Mouse (Mus musculus): ENCODE measurements around the gene Ren1. TPM values are rescaled to one million over a fixed set of nuclear protein-coding genes. Genes with fewer than 3 reads are reported as not detected.
A peak's percentile ranks its signal among the peaks of the same experiment; 100 is the strongest.

The Ren1 gene
- polyA plus RNA-seq, 2 experiments = 0.48 to 2.8 TPM

- ATAC-seq (ENCODE audit: low FRiP score, low read depth) (no peak), DNase-seq (ENCODE audit: low spot score) (no peak)
- no peak overlapping the region for H3K27ac ChIP-seq (replicated peaks; ENCODE audit: low read depth, low read length)
- H3K9me3 ChIP-seq (ENCODE audit: control insufficient read depth, low read length) = no peaks in the 10 kb centered on the region
- 54% methylated on average over 4 of the region's 4 CpGs for WGBS
- no peaks in the 10 kb centered on the region for H3K36me3 ChIP-seq (ENCODE audit: control insufficient read depth, insufficient read depth, low read length)
- no peak overlapping the region for H3K4me3 ChIP-seq (replicated peaks; ENCODE audit: low read length)
- H3K9ac ChIP-seq (ENCODE audit: low read depth, low read length, severe bottlenecking) = no peak overlapping the region
- no peak overlapping the region for H3K4me2 ChIP-seq (replicated peaks; ENCODE audit: low read depth, low read length, severe bottlenecking)
- no peak for TF ChIP-seq POLR2A (IDR thresholded peaks at IDR 0.05; ENCODE audit: borderline replicate concordance, extremely low read depth, insufficient read depth, insufficient read length)
- no peaks in the 10 kb centered on the region for H3K4me1 ChIP-seq (ENCODE audit: control insufficient read depth, insufficient read depth, low read length)
- no peaks in the 10 kb centered on the region for H3K27me3 ChIP-seq (ENCODE audit: control insufficient read depth, insufficient read depth, low read length)
Measured at GRCm38 (mm10) chr1:133311240-133311639, 39.1 kb upstream of the Ren1 start.

- ATAC-seq (ENCODE audit: low FRiP score, low read depth) (no peak), DNase-seq (ENCODE audit: low spot score) (no peak)
- no peaks in the 10 kb centered on the region for H3K4me1 ChIP-seq (ENCODE audit: control insufficient read depth, insufficient read depth, low read length)
- H3K9me3 ChIP-seq (ENCODE audit: control insufficient read depth, low read length) = no peaks in the 10 kb centered on the region
- no peak for TF ChIP-seq POLR2A (IDR thresholded peaks at IDR 0.05; ENCODE audit: borderline replicate concordance, extremely low read depth, insufficient read depth, insufficient read length)
- 46% methylated on average over 10 of the region's 10 CpGs for WGBS
- no peaks in the 10 kb centered on the region for H3K36me3 ChIP-seq (ENCODE audit: control insufficient read depth, insufficient read depth, low read length)
- H3K4me2 ChIP-seq (replicated peaks; ENCODE audit: low read depth, low read length, severe bottlenecking) = no peak overlapping the region
- no peak overlapping the region for H3K27ac ChIP-seq (replicated peaks; ENCODE audit: low read depth, low read length)
- H3K4me3 ChIP-seq (replicated peaks; ENCODE audit: low read length) = no peak overlapping the region
- no peak overlapping the region for H3K9ac ChIP-seq (ENCODE audit: low read depth, low read length, severe bottlenecking)
- no peaks in the 10 kb centered on the region for H3K27me3 ChIP-seq (ENCODE audit: control insufficient read depth, insufficient read depth, low read length)
Measured at GRCm38 (mm10) chr1:133311946-133312345, 38.4 kb upstream of the Ren1 start.

GRCm38 (mm10) chr1:133314364-133314763, 35.9 kb upstream of the Ren1 start:
- Histone ChIP-seq H3K4me3 (replicated peaks; ENCODE audit: low read length) (no peak overlapping the region), H3K4me2 (replicated peaks; ENCODE audit: low read depth, low read length, severe bottlenecking) (no peak overlapping the region), H3K27ac (replicated peaks; ENCODE audit: low read depth, low read length) (no peak overlapping the region), H3K9me3 (ENCODE audit: control insufficient read depth, low read length) (no peaks in the 10 kb centered on the region), H3K4me1 (ENCODE audit: control insufficient read depth, insufficient read depth, low read length) (no peaks in the 10 kb centered on the region), H3K36me3 (ENCODE audit: control insufficient read depth, insufficient read depth, low read length) (no peaks in the 10 kb centered on the region), H3K9ac (ENCODE audit: low read depth, low read length, severe bottlenecking) (no peak overlapping the region), H3K27me3 (ENCODE audit: control insufficient read depth, insufficient read depth, low read length) (no peaks in the 10 kb centered on the region)
- no peak for TF ChIP-seq POLR2A (IDR thresholded peaks at IDR 0.05; ENCODE audit: borderline replicate concordance, extremely low read depth, insufficient read depth, insufficient read length)
- WGBS = 28% methylated on average over 8 of the region's 8 CpGs
- DNase-seq (ENCODE audit: low spot score) (peak; percentile 64), ATAC-seq (ENCODE audit: low FRiP score, low read depth) (no peak)

GRCm38 (mm10) chr1:133315775-133316174, 34.5 kb upstream of the Ren1 start:
- Histone ChIP-seq H3K4me1 (ENCODE audit: control insufficient read depth, insufficient read depth, low read length) (no peaks in the 10 kb centered on the region), H3K27me3 (ENCODE audit: control insufficient read depth, insufficient read depth, low read length) (no peaks in the 10 kb centered on the region), H3K9ac (ENCODE audit: low read depth, low read length, severe bottlenecking) (no peak overlapping the region), H3K4me2 (replicated peaks; ENCODE audit: low read depth, low read length, severe bottlenecking) (no peak overlapping the region), H3K4me3 (replicated peaks; ENCODE audit: low read length) (no peak overlapping the region), H3K36me3 (ENCODE audit: control insufficient read depth, insufficient read depth, low read length) (no peaks in the 10 kb centered on the region), H3K9me3 (ENCODE audit: control insufficient read depth, low read length) (no peaks in the 10 kb centered on the region), H3K27ac (replicated peaks; ENCODE audit: low read depth, low read length) (no peak overlapping the region)
- ATAC-seq (ENCODE audit: low FRiP score, low read depth) = no peak
- WGBS = 85% methylated on average over 6 of the region's 6 CpGs
- no peak for DNase-seq (ENCODE audit: low spot score)
- no peak for TF ChIP-seq POLR2A (IDR thresholded peaks at IDR 0.05; ENCODE audit: borderline replicate concordance, extremely low read depth, insufficient read depth, insufficient read length)

GRCm38 (mm10) chr1:133316577-133316976, 33.7 kb upstream of the Ren1 start:
- Histone ChIP-seq H3K4me2 (replicated peaks; ENCODE audit: low read depth, low read length, severe bottlenecking) (no peak overlapping the region), H3K4me1 (ENCODE audit: control insufficient read depth, insufficient read depth, low read length) (no peaks in the 10 kb centered on the region), H3K9ac (ENCODE audit: low read depth, low read length, severe bottlenecking) (no peak overlapping the region), H3K27me3 (ENCODE audit: control insufficient read depth, insufficient read depth, low read length) (no peaks in the 10 kb centered on the region), H3K4me3 (replicated peaks; ENCODE audit: low read length) (no peak overlapping the region), H3K27ac (replicated peaks; ENCODE audit: low read depth, low read length) (no peak overlapping the region), H3K36me3 (ENCODE audit: control insufficient read depth, insufficient read depth, low read length) (no peaks in the 10 kb centered on the region), H3K9me3 (ENCODE audit: control insufficient read depth, low read length) (no peaks in the 10 kb centered on the region)
- 83% methylated on average over 4 of the region's 4 CpGs for WGBS
- TF ChIP-seq POLR2A (IDR thresholded peaks at IDR 0.05; ENCODE audit: borderline replicate concordance, extremely low read depth, insufficient read depth, insufficient read length) = no peak
- ATAC-seq (ENCODE audit: low FRiP score, low read depth) = no peak
- no peak for DNase-seq (ENCODE audit: low spot score)

GRCm38 (mm10) chr1:133317149-133317548, 33.2 kb upstream of the Ren1 start:
- Histone ChIP-seq H3K4me1 (ENCODE audit: control insufficient read depth, insufficient read depth, low read length) (no peaks in the 10 kb centered on the region), H3K27ac (replicated peaks; ENCODE audit: low read depth, low read length) (no peak overlapping the region), H3K27me3 (ENCODE audit: control insufficient read depth, insufficient read depth, low read length) (no peaks in the 10 kb centered on the region), H3K36me3 (ENCODE audit: control insufficient read depth, insufficient read depth, low read length) (no peaks in the 10 kb centered on the region), H3K4me3 (replicated peaks; ENCODE audit: low read length) (no peak overlapping the region), H3K4me2 (replicated peaks; ENCODE audit: low read depth, low read length, severe bottlenecking) (no peak overlapping the region), H3K9ac (ENCODE audit: low read depth, low read length, severe bottlenecking) (no peak overlapping the region), H3K9me3 (ENCODE audit: control insufficient read depth, low read length) (no peaks in the 10 kb centered on the region)
- 63% methylated on average over 1 of the region's 1 CpGs for WGBS
- ATAC-seq (ENCODE audit: low FRiP score, low read depth) (no peak), DNase-seq (ENCODE audit: low spot score) (no peak)
- no peak for TF ChIP-seq POLR2A (IDR thresholded peaks at IDR 0.05; ENCODE audit: borderline replicate concordance, extremely low read depth, insufficient read depth, insufficient read length)
